Mouse (Mus musculus) forebrain, embryonic 10.5 days (tissue): ENCODE results near the gene Dalrd3. TPM values are rescaled to one million over a fixed set of nuclear protein-coding genes. Genes with fewer than 3 reads are reported as not detected.
A peak's percentile ranks its signal among the peaks of the same experiment; 100 is the strongest.

Source experiments
- DNase-seq: peaks from one replicate; pipeline ENCODE4 v3.0.0-alpha.2; 2017; ENCODE audit warnings: low spot score; ENCODE audit errors: extremely low spot score
- H3K27ac ChIP-seq: fragments of 300-500 bp; sonication (generic); 2 replicates; pipeline ENCODE4 v1.5.1; 2016; ENCODE audit warnings: mild to moderate bottlenecking
- H3K27me3 ChIP-seq: fragments of 300-500 bp; sonication (generic); 2 replicates; pipeline ENCODE4 v1.6.1; 2016; ENCODE audit warnings: mild to moderate bottlenecking; ENCODE audit not compliant: poor library complexity, severe bottlenecking
- H3K36me3 ChIP-seq: fragments of 300-500 bp; sonication (generic); replicated peaks from 2 replicates; pipeline ENCODE4 v1.6.1; 2016; ENCODE audit warnings: mild to moderate bottlenecking, moderate library complexity
- H3K4me1 ChIP-seq: fragments of 300-500 bp; sonication (generic); 2 replicates; pipeline ENCODE4 v1.6.1; 2016
- H3K4me3 ChIP-seq: fragments of 300-500 bp; sonication (generic); 2 replicates; pipeline ENCODE4 v1.5.1; 2016; ENCODE audit warnings: mild to moderate bottlenecking, moderate library complexity
- H3K9me3 ChIP-seq: fragments of 300-500 bp; sonication (generic); 2 replicates; pipeline ENCODE4 v1.6.1; 2016; ENCODE audit warnings: mild to moderate bottlenecking, moderate library complexity
- WGBS: fragments of 180-500 bp; shearing (Covaris S2); methylation state at CpG from one replicate; pipeline ENCODE4 v1.1.7; 2016; 5-methylcytosine and 5-hydroxymethylcytosine counted together
- polyA plus RNA-seq: library from polyadenylated mRNA; unstranded; fragments of >200 nt; fragmentation: Nextera tagmentation; extraction: Ambion mirVana; gene quantifications from 2 replicates; pipeline ENCODE4 v1.2.1, GENCODE M21; 2016

Gene Dalrd3
- polyA plus RNA-seq, 1 experiment from 2014 or later = 201 TPM

- WGBS = 12% methylated on average over 35 of the region's 35 CpGs
- Histone ChIP-seq H3K36me3 (peaks cover 60% of the 10 kb centered on the region), H3K4me1 (peaks cover 68% of the 10 kb centered on the region), H3K27me3 (no peaks in the 10 kb centered on the region), H3K27ac (peak overlapping the region; percentile 92), H3K9me3 (no peaks in the 10 kb centered on the region), H3K4me3 (peak overlapping the region; percentile 64)
- no peak for DNase-seq
Observed at GRCm38 (mm10) chr9:108565881-108566814, 3.5 kb upstream of the Dalrd3 start.

GRCm38 (mm10) chr9:108566815-108567776 is 2.6 kb upstream of the Dalrd3 start, which contains the start of gene Ndufaf3:
Gene Ndufaf3 (minus strand): TSS chr9:108567434.
- peak within 1 kb of the TSS; percentile 92 for H3K27ac ChIP-seq
- peaks cover 60% of the 10 kb centered on the region for H3K36me3 ChIP-seq
- peak; percentile 93 for DNase-seq
- WGBS = under 1% methylated on average over 73 of the region's 73 CpGs
- no peaks in the 10 kb centered on the region for H3K27me3 ChIP-seq
- H3K4me1 ChIP-seq = peaks cover 60% of the 10 kb centered on the region
- peak within 1 kb of the TSS; percentile 64 for H3K4me3 ChIP-seq
- no peaks in the 10 kb centered on the region for H3K9me3 ChIP-seq

- DNase-seq = no peak
- Histone ChIP-seq H3K27me3 (no peaks in the 10 kb centered on the region), H3K4me1 (peaks cover 59% of the 10 kb centered on the region), H3K27ac (peak overlapping the region; percentile 92), H3K4me3 (peak overlapping the region; percentile 64), H3K36me3 (peaks cover 60% of the 10 kb centered on the region), H3K9me3 (no peaks in the 10 kb centered on the region)
- WGBS = 6% methylated on average over 18 of the region's 18 CpGs
Observed at GRCm38 (mm10) chr9:108567931-108568419, 1.7 kb upstream of the Dalrd3 start.

- Histone ChIP-seq H3K9me3 (no peaks in the 10 kb centered on the region), H3K27ac (peak overlapping the region; percentile 92), H3K27me3 (no peaks in the 10 kb centered on the region), H3K4me1 (peaks cover 64% of the 10 kb centered on the region), H3K4me3 (peak overlapping the region; percentile 64), H3K36me3 (peaks cover 60% of the 10 kb centered on the region)
- no peak for DNase-seq
- 79% methylated on average over 17 of the region's 17 CpGs for WGBS
Observed at GRCm38 (mm10) chr9:108568511-108568921, 1.2 kb upstream of the Dalrd3 start.

- H3K4me1 ChIP-seq = peaks cover 83% of the 10 kb centered on the region
- H3K27ac ChIP-seq = peak overlapping the region; percentile 80
- WGBS = 3% methylated on average over 40 of the region's 40 CpGs
- H3K9me3 ChIP-seq = no peaks in the 10 kb centered on the region
- H3K27me3 ChIP-seq = no peaks in the 10 kb centered on the region
- DNase-seq = peak; percentile 79
- peak overlapping the region; percentile 64 for H3K4me3 ChIP-seq
- peaks cover 60% of the 10 kb centered on the region for H3K36me3 ChIP-seq
Observed at GRCm38 (mm10) chr9:108570207-108570896, 666 bp downstream of the Dalrd3 start.

GRCm38 (mm10) chr9:108571401-108571973 is 1.8 kb downstream of the Dalrd3 start:
- Histone ChIP-seq H3K9me3 (no peaks in the 10 kb centered on the region), H3K4me3 (no peak overlapping the region), H3K36me3 (peaks cover 63% of the 10 kb centered on the region), H3K27me3 (no peaks in the 10 kb centered on the region), H3K27ac (no peak overlapping the region), H3K4me1 (peaks cover 83% of the 10 kb centered on the region)
- no peak for DNase-seq
- WGBS = 96% methylated on average over 16 of the region's 16 CpGs

GRCm38 (mm10) chr9:108572321-108572720 is 2.6 kb downstream of the Dalrd3 start:
- whole genome bisulfite sequencing = 91% methylated on average over 10 of the region's 10 CpGs
- Histone ChIP-seq H3K27ac (no peak overlapping the region), H3K36me3 (peaks cover 69% of the 10 kb centered on the region)

GRCm38 (mm10) chr9:108573774-108574690 is 4.3 kb downstream of the Dalrd3 start:
- peak overlapping the region; percentile 9; the same call in 1 of the 2 replicates for H3K4me3 ChIP-seq
- H3K27ac ChIP-seq = peak overlapping the region; percentile 58
- H3K36me3 ChIP-seq = peaks cover 67% of the 10 kb centered on the region
- peak; percentile 76 for DNase-seq
- peaks cover 79% of the 10 kb centered on the region for H3K4me1 ChIP-seq
- H3K9me3 ChIP-seq = no peaks in the 10 kb centered on the region
- 51% methylated on average over 25 of the region's 26 CpGs for WGBS
- no peaks in the 10 kb centered on the region for H3K27me3 ChIP-seq

More at GRCm38 (mm10) chr9:108572321-108572720, 2.6 kb downstream of the Dalrd3 start:
- Histone ChIP-seq H3K4me3 (no peak overlapping the region), H3K4me1 (peaks cover 84% of the 10 kb centered on the region), H3K27me3 (no peaks in the 10 kb centered on the region), H3K9me3 (no peaks in the 10 kb centered on the region)
- DNase-seq = no peak

- Histone ChIP-seq H3K27me3 (no peaks in the 10 kb centered on the region), H3K4me3 (0 out of 2 replicates have a peak overlapping the region, but pooled peaks have one; percentile 14), H3K9me3 (no peaks in the 10 kb centered on the region), H3K27ac (no peak overlapping the region), H3K4me1 (peaks cover 79% of the 10 kb centered on the region), H3K36me3 (peaks cover 67% of the 10 kb centered on the region)
- DNase-seq = no peak
- 93% methylated on average over 12 of the region's 12 CpGs for WGBS
Observed at GRCm38 (mm10) chr9:108574921-108575320, 5.2 kb downstream of the Dalrd3 start.

GRCm38 (mm10) chr9:108575321-108576297 is 5.9 kb downstream of the Dalrd3 start:
- 92% methylated on average over 37 of the region's 37 CpGs for WGBS
- 0 out of 2 replicates have a peak overlapping the region, but pooled peaks have one; percentile 14 for H3K4me3 ChIP-seq
- DNase-seq = no peak
- H3K9me3 ChIP-seq = no peaks in the 10 kb centered on the region
- H3K36me3 ChIP-seq = peaks cover 69% of the 10 kb centered on the region
- no peaks in the 10 kb centered on the region for H3K27me3 ChIP-seq
- peaks cover 73% of the 10 kb centered on the region for H3K4me1 ChIP-seq
- no peak overlapping the region for H3K27ac ChIP-seq
